Mouse (Mus musculus) embryonic facial prominence, embryonic 10.5 days (tissue): ENCODE measurements at regions not wholly inside any gene's neighbourhood (a gene's known extent, or its start where the extent isn't known, plus 50 kb on each side); places are given as distances from the start of the nearest gene placed in this dataset.

Experiments used
- DNase-seq: peaks from one replicate; pipeline ENCODE4 v3.0.0-alpha.2; 2017; ENCODE audit warnings: low spot score
- H3K27ac ChIP-seq: fragments of 300-500 bp; sonication (generic); replicated peaks from 2 replicates; pipeline ENCODE4 v1.5.1; 2016; ENCODE audit warnings: mild to moderate bottlenecking
- H3K27me3 ChIP-seq: fragments of 300-500 bp; sonication (generic); replicated peaks from 2 replicates; pipeline ENCODE4 v1.6.1; 2016; ENCODE audit warnings: low read depth, mild to moderate bottlenecking; ENCODE audit not compliant: poor library complexity, severe bottlenecking
- H3K36me3 ChIP-seq: fragments of 300-500 bp; sonication (generic); replicated peaks from 2 replicates; pipeline ENCODE4 v1.6.1; 2016; ENCODE audit warnings: mild to moderate bottlenecking, moderate library complexity
- H3K4me1 ChIP-seq: fragments of 300-500 bp; sonication (generic); 2 replicates; pipeline ENCODE4 v1.6.1; 2016
- H3K4me3 ChIP-seq: fragments of 300-500 bp; sonication (generic); 2 replicates; pipeline ENCODE4 v1.5.1; 2016; ENCODE audit warnings: mild to moderate bottlenecking, moderate library complexity
- H3K9me3 ChIP-seq: fragments of 300-500 bp; sonication (generic); 2 replicates; pipeline ENCODE4 v1.6.1; 2016; ENCODE audit warnings: mild to moderate bottlenecking
- WGBS: fragments of 180-500 bp; shearing (Covaris S2); methylation state at CpG from one replicate; pipeline ENCODE4 v1.1.7; 2016; 5-methylcytosine and 5-hydroxymethylcytosine counted together

DNA sequence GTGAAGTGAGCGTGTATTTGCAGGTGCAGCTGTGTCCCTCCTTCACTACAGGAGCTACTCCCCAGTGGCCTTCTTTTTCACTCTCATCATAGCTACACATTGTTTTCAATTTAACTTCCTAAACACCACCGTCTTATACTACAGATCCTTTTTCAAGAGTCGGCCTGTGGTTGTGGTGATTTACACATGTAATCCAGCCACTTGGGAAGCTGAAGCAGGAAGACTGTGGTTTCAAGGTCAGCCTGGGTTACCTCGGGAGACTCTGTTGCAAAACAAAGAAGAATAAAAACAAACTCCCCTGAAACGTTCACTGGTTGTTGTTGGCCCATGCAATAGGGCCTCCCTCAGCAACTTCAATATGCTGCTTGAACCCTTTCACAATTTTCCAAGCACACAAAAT, 153.8 kb upstream of the Kcnh8 start:
- DNase-seq = no peak
- no peaks in the 10 kb centered on the region for H3K4me1 ChIP-seq
- WGBS = 75% methylated on average over 5 of the region's 5 CpGs

GRCm38 (mm10) chr17:52459303-52459996, 143.1 kb upstream of the Kcnh8 start:
- Histone ChIP-seq H3K27ac (no peak overlapping the region), H3K4me3 (no peak overlapping the region), H3K9me3 (no peaks in the 10 kb centered on the region), H3K4me1 (no peaks in the 10 kb centered on the region), H3K36me3 (no peaks in the 10 kb centered on the region), H3K27me3 (no peaks in the 10 kb centered on the region)
- DNase-seq = no peak
- WGBS = 57% methylated on average over 10 of the region's 10 CpGs

More for the DNA sequence above, 153.8 kb upstream of the Kcnh8 start:
- H3K9me3 ChIP-seq = no peaks in the 10 kb centered on the region
- no peak overlapping the region for H3K27ac ChIP-seq
- no peaks in the 10 kb centered on the region for H3K36me3 ChIP-seq
- no peaks in the 10 kb centered on the region for H3K27me3 ChIP-seq
- no peak overlapping the region for H3K4me3 ChIP-seq

GRCm38 (mm10) chr17:52459997-52460387, 142.5 kb upstream of the Kcnh8 start:
- DNase-seq = no peak
- Histone ChIP-seq H3K9me3 (no peaks in the 10 kb centered on the region), H3K36me3 (no peaks in the 10 kb centered on the region), H3K4me1 (no peaks in the 10 kb centered on the region), H3K27me3 (no peaks in the 10 kb centered on the region), H3K4me3 (no peak overlapping the region), H3K27ac (no peak overlapping the region)
- WGBS = 90% methylated on average over 5 of the region's 5 CpGs

- no peaks in the 10 kb centered on the region for H3K27me3 ChIP-seq
- no peak for DNase-seq
- no peaks in the 10 kb centered on the region for H3K36me3 ChIP-seq
- H3K9me3 ChIP-seq = no peaks in the 10 kb centered on the region
- H3K4me3 ChIP-seq = no peak overlapping the region
- no peaks in the 10 kb centered on the region for H3K4me1 ChIP-seq
- 72% methylated on average over 11 of the region's 11 CpGs for WGBS
- H3K27ac ChIP-seq = no peak overlapping the region
Measured at GRCm38 (mm10) chr17:52461264-52461663, 141.2 kb upstream of the Kcnh8 start.

DNA sequence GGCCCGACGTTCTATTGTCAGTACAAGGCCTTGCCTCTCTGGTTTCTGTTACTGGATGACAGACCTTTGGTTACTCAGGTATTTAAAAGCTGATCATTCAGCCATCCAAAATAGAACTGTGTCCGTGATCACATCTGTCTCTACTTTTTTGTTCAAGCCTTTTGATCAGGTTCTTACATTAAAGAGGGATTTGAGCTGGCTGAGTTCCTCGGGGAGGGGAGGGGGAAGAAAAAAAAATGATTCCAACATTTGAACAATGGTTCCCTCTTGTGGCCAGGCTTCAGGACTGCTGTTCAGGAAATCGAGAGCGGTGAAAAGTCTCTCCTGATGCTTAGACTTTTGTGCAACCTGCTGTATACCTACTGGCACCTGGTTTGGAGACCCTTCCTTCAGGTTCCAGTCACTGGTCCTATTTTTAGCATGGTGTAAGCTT, 140.8 kb upstream of the Kcnh8 start:
- Histone ChIP-seq H3K36me3 (no peaks in the 10 kb centered on the region), H3K27me3 (no peaks in the 10 kb centered on the region), H3K4me3 (no peak overlapping the region), H3K27ac (no peak overlapping the region), H3K4me1 (no peaks in the 10 kb centered on the region), H3K9me3 (no peaks in the 10 kb centered on the region)
- DNase-seq = peak; percentile 34
- WGBS = 33% methylated on average over 6 of the region's 6 CpGs

GRCm38 (mm10) chr17:52462361-52462760, 140.1 kb upstream of the Kcnh8 start:
- Histone ChIP-seq H3K27me3 (no peaks in the 10 kb centered on the region), H3K36me3 (no peaks in the 10 kb centered on the region), H3K27ac (no peak overlapping the region), H3K4me3 (no peak overlapping the region), H3K9me3 (no peaks in the 10 kb centered on the region), H3K4me1 (no peaks in the 10 kb centered on the region)
- DNase-seq = no peak
- WGBS = 83% methylated on average over 9 of the region's 9 CpGs

- no peak for DNase-seq
- Histone ChIP-seq H3K27me3 (no peaks in the 10 kb centered on the region), H3K4me3 (no peak overlapping the region), H3K4me1 (no peaks in the 10 kb centered on the region), H3K9me3 (no peaks in the 10 kb centered on the region), H3K27ac (no peak overlapping the region), H3K36me3 (no peaks in the 10 kb centered on the region)
- 91% methylated on average over 5 of the region's 5 CpGs for WGBS
Measured at GRCm38 (mm10) chr17:52468464-52468863, 134.0 kb upstream of the Kcnh8 start.

GRCm38 (mm10) chr17:52479327-52480086, 123.0 kb upstream of the Kcnh8 start:
- DNase-seq = no peak
- H3K27ac ChIP-seq = no peak overlapping the region

GRCm38 (mm10) chr17:52480087-52480638, 122.3 kb upstream of the Kcnh8 start:
- Histone ChIP-seq H3K27me3 (no peaks in the 10 kb centered on the region), H3K27ac (no peak overlapping the region), H3K4me1 (no peaks in the 10 kb centered on the region), H3K36me3 (no peaks in the 10 kb centered on the region), H3K9me3 (no peaks in the 10 kb centered on the region), H3K4me3 (no peak overlapping the region)
- 56% methylated on average over 5 of the region's 5 CpGs for WGBS
- DNase-seq = peak; percentile 10

More at GRCm38 (mm10) chr17:52479327-52480086, 123.0 kb upstream of the Kcnh8 start:
- no peaks in the 10 kb centered on the region for H3K36me3 ChIP-seq
- no peaks in the 10 kb centered on the region for H3K9me3 ChIP-seq
- no peaks in the 10 kb centered on the region for H3K27me3 ChIP-seq
- H3K4me1 ChIP-seq = no peaks in the 10 kb centered on the region
- 57% methylated on average over 7 of the region's 7 CpGs for WGBS
- H3K4me3 ChIP-seq = no peak overlapping the region

DNA sequence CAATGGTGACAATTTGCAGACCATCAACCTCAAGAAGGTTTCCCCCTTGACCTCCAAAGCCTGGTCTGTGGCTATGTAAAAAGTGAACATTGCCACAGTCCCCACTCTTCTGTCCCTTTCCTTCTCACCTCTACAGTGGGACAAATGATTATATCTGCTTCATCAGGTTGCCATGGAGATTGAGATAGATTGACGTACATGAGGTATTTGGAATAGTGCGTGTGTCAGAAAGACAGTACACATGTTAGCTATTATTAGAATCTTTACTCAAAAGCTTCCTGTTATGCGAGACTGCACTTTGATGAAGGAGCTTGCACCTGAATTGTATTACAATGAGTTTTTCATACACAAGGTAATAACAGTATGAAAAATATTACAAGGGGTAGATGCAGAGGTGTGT, 95.7 kb upstream of the Kcnh8 start:
- WGBS = 89% methylated on average over 3 of the region's 3 CpGs
- no peaks in the 10 kb centered on the region for H3K9me3 ChIP-seq
- no peaks in the 10 kb centered on the region for H3K4me1 ChIP-seq
- no peaks in the 10 kb centered on the region for H3K27me3 ChIP-seq
- no peaks in the 10 kb centered on the region for H3K36me3 ChIP-seq
- DNase-seq = no peak
- H3K4me3 ChIP-seq = no peak overlapping the region
- H3K27ac ChIP-seq = no peak overlapping the region

- Histone ChIP-seq H3K9me3 (no peaks in the 10 kb centered on the region), H3K4me1 (no peaks in the 10 kb centered on the region), H3K4me3 (no peak overlapping the region), H3K27me3 (no peaks in the 10 kb centered on the region), H3K27ac (no peak overlapping the region), H3K36me3 (no peaks in the 10 kb centered on the region)
- no peak for DNase-seq
Measured at GRCm38 (mm10) chr17:52530260-52530659, 72.2 kb upstream of the Kcnh8 start.
